Mouse (Mus musculus) cortical plate, adult 2 months (tissue): ENCODE measurements around the gene Nfkb1.

Source experiments
- CTCF ChIP-seq: fragments of 200-500 bp; IDR thresholded peaks from 2 replicates; pipeline ENCODE4 v1.5.1; 2011; ENCODE audit warnings: mild to moderate bottlenecking, control low read depth, low read length; ENCODE audit not compliant: insufficient read depth; ENCODE audit errors: extremely low read depth
- POLR2A ChIP-seq: fragments of 200-500 bp; IDR thresholded peaks from 2 replicates; pipeline ENCODE4 v1.6.1; 2011; ENCODE audit warnings: mild to moderate bottlenecking, low read length, control low read depth; ENCODE audit not compliant: insufficient read depth; ENCODE audit errors: extremely low read depth

GRCm38 (mm10) chr3:135607660-135608473, 83.5 kb downstream of the Nfkb1 start:
- TF ChIP-seq CTCF (no peak), POLR2A (no peak)
